Mouse (Mus musculus) left cerebral cortex, postnatal 10 days (tissue): Measurements from ENCODE around the gene Nlrp6. TPM values are rescaled to one million over a fixed set of nuclear protein-coding genes. Genes with fewer than 3 reads are reported as not detected.
"Not testable (repeated sequence)": the region's sequence is repeated elsewhere in the genome, so short reads cannot be mapped to it uniquely, and the experiment has no call there.

Experiments used
- DNase-seq, 2 experiments: peaks; one replicate each; pipeline ENCODE4 v3.0.0; 2021 to 2022; ENCODE audit warnings: low spot score in 2 of 2, mixed read lengths in 1 of 2; ENCODE audit errors: extremely low spot score in 1 of 2
- intact Hi-C: fragments of 180-260 bp; cut with DNase I; formaldehyde crosslinking; loops from one replicate; pipeline ENCODE4 v1.15.1; 2025
- total RNA-seq, 2 experiments: library from RNA; stranded (reverse); gene quantifications; 2 replicates each; pipeline ENCODE4 v1.2.3; 2021

The Nlrp6 gene
- total RNA-seq, 2 experiments from 2014 or later, result 0.39 to 0.67 TPM

GRCm38 (mm10) chr7:140960026-140960425 is 39.3 kb downstream of the Nlrp6 start:
- intact Hi-C loops, result no loop called here
- no peak for DNase-seq

GRCm38 (mm10) chr7:140961416-140961815 is 40.7 kb downstream of the Nlrp6 start:
- intact Hi-C loops, result no loop called here

GRCm38 (mm10) chr7:140962733-140963132 is 42.0 kb downstream of the Nlrp6 start:
- no peak for DNase-seq
- intact Hi-C loops, result no loop called here

More at GRCm38 (mm10) chr7:140961416-140961815, 40.7 kb downstream of the Nlrp6 start:
- DNase-seq, result no peak

DNA sequence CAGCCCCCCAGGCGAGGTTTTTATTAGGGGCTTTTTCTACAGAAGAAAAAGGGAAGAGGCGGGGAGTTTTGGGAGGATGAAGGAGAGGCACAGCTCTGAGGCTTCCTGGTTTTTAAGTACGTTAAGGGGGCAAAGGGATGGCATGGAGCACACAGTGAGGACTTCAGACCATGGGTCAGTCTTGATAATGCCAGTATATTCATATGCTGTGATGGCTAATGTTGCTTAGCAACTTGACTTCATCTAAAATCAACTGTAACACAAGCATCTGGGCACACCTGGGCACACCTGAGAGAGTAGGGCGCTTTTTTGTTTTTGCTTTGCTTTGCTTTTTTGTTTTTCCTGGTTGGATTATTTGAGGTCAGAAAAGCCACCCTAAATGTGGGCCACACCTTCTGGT is 46.2 kb downstream of the Nlrp6 start, which contains the start of gene Ifitm1:
Gene Ifitm1, plus strand, starts transcription at position 301 of the 400 bp plus-strand sequence.
- intact Hi-C loops, result no loop called here
- DNase-seq, result no peak

DNA sequence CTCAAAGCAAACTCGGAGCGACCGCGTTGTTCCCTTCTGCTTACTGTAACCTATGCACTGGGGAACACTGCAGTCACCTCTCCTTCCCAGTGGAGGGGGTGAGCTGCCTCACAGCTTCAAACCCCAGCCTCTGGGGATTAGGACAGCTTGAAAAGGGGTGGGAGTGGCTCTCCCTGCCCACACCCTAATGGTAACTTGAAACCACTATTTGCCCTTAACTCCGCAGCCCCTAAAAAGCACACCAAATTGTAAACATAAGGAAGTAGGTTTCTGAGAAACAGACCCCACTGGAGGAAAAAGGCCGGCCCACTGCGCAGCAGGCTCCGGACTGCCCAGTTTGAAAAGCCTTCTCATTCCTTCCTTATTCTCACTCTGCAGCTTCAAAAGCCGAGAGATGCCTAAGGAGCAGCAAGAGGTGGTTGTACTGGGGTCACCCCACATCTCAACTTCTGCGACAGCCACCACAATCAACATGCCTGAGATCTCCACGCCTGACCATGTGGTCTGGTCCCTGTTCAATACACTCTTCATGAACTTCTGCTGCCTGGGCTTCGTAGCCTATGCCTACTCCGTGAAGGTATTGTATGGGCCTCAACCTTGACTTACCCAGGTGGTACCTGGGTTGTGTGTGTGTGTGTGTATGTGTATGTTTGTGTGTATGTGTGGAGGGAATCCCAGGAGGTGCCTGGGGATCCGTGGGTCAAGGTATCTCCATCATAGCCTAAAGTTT is 47.3 kb downstream of the Nlrp6 start:
- DNase-seq, result no peak
- intact Hi-C loops, result no loop called here

DNA sequence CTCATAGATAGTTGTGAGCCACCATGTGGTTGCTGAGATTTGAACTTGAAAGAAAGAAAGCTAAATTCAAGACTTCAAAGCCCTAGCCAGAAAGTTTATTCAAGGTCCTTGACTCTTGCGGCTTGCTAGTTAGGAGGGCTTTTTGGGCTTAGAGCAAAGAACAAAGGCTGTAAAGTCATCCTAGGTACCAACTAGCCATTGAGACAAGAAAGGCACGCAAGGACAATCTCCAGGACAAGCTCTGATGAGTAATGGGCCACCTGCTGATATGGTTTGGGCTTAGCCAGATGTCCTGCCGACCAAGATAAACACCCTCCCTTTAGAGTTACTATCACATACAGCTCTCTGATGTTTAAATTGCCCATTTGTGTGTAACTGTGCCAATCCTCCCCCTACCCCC is 48.0 kb downstream of the Nlrp6 start:
- intact Hi-C loops, result not testable (repeated sequence)

GRCm38 (mm10) chr7:140970931-140971330 is 50.2 kb downstream of the Nlrp6 start:
- no peak for DNase-seq

More for the DNA sequence above, 48.0 kb downstream of the Nlrp6 start:
- not testable (repeated sequence) for DNase-seq

DNA sequence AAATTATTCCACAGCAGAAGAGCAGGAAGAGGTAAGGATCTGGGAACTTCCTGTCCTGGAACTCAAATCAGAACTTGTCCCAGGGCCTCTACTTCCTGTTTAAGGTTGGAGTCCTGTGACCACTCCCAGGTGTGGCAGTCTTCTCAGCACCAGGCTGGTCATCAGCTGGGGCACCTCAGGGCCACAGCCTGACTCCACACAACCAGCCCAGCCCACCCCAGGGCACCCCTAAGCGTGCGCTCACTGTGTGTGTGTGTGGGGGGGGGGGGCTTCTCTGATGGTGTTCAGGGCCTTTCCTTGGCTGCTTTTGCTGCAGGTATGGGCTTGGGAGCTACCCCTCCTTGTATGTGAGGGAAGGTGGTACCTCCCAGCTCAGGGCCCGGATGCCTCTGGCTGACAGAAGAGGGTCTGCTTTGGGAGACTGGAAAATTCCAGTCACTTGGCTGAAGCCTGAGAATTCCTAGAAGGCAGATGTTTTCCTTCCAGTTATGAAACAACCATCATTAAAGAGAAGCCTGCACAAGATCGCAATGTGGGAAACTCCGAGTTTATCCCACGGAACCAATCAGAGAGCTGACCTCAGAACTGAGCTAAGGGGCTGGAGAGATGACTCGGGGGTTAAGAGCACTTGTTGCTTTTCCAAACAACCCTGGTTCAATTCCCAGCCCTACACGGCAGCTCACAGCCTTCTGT is 50.9 kb downstream of the Nlrp6 start:
- no peak for DNase-seq
- intact Hi-C loops, result no loop called here

More at GRCm38 (mm10) chr7:140970931-140971330, 50.2 kb downstream of the Nlrp6 start:
- intact Hi-C loops, result no loop called here

DNA sequence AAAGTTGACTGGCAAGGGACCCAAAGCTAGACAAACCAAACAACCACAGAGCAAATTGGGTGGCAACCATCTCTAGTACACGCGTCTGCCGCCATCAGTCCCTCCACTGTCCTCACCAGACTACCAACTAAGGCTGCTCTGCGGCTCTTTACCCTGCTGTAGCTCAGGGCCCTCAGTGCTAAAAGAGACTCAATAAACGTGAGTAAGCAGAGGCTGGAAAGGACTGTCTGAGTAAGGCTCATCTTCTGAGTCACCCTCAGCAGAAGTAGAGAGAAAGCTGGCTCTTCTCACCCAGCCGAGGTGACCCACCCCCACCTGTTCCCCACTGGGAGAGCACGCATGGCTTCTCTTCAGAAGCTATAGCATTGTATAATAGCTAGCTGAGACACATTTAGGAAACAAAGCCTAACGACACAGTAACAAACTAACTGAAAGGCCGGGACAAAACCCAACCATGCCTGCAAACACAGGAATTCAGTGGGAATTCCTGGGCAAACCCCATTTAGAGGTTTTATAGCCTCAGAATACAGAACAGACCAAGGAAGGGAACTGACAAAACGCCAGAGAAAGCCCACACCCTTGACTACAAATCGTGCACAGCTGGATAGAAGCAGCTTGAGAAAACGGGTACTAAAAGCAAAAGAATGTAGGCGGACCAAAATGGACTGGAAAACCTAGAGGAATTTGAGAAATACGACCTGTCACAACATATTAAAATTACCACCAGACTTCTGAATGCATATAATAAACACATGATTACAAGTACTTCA is 52.9 kb downstream of the Nlrp6 start:
- DNase-seq, result no peak
- intact Hi-C loops, result no loop called here

DNA sequence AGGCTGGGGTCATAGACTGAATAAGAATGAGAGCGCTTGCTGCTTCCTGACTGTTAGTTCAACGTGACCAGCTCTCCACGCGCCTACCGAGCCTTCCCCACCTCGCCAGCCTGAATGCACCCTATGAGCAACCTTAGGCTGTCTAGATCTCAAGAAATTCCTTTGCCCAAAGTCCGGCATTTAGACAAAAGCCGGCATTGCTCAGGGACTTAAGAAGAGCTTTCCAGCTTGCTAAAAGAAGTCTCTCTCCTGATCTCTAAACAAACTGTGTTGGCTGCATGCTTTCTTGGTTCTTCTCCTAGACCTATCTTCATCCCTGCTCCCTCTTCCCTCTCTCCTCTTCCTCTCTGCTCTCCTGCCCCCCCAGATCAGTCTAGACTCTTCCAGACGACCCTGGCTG is 54.2 kb downstream of the Nlrp6 start:
- no peak for DNase-seq
- intact Hi-C loops, result no loop called here

GRCm38 (mm10) chr7:140975465-140975864 is 54.8 kb downstream of the Nlrp6 start:
- no peak for DNase-seq

DNA sequence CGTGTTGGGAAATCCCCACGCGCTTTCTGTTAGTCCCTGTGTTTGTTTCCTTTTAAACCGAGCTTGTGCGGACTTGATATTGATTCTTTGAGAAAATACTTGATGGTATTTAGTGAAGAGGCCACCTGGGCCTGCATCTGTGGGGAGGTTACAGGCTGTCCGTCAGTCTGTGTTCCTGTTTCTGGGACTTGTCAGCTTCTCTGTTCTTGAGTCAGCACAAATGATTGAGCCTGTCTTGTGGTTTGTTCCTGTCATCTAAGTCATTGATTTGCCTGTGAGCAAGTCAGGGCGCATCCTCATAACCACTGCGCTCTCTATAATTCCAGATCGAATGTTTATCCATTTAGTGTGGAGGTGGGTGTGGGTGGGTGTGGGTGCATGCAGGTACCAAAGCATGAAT is 56.0 kb downstream of the Nlrp6 start:
- intact Hi-C loops, DNase-seq: not testable (repeated sequence)

More at GRCm38 (mm10) chr7:140975465-140975864, 54.8 kb downstream of the Nlrp6 start:
- intact Hi-C loops, result no loop called here

Other genes starting within 250 kb of the Nlrp6 start
- under 1 TPM in 1 of 2 experiments, not detected in 1; 0.10 TPM for gene Olfr45, start 239.0 kb upstream of the Nlrp6 start, total RNA-seq
- gene Olfr541, start 223.6 kb upstream of the Nlrp6 start, total RNA-seq, result not detected
- not detected for gene Cyp2e1, start 157.2 kb upstream of the Nlrp6 start, total RNA-seq
- gene Syce1, start 133.1 kb upstream of the Nlrp6 start, total RNA-seq, result under 1 TPM in 1 of 2 experiments, not detected in 1; 0.54 TPM
- 10 to 100 TPM; 13.1 to 14.4 TPM for gene Zfp941, start 98.7 kb upstream of the Nlrp6 start, total RNA-seq
- under 1 TPM in 1 of 2 experiments, not detected in 1; 0.69 TPM for gene Urah, start 85.9 kb upstream of the Nlrp6 start, total RNA-seq
- not detected for gene Scgb1c1, start 75.4 kb upstream of the Nlrp6 start, total RNA-seq
- not detected for gene Odf3, start 73.1 kb upstream of the Nlrp6 start, total RNA-seq
- 1 to 10 TPM in 1 of 2 experiments, under 1 TPM in 1; 0.89 to 1.1 TPM for gene Gm45785, start 64.6 kb upstream of the Nlrp6 start, total RNA-seq
- gene Ric8a, start 63.9 kb upstream of the Nlrp6 start, total RNA-seq, result 10 to 100 TPM; 92.0 to 93.3 TPM
- gene Bet1l, start 63.3 kb upstream of the Nlrp6 start, total RNA-seq, result 10 to 100 TPM; 24.4 to 25.1 TPM
- 100 to 1,000 TPM; 144 to 153 TPM for gene Psmd13, start 38.9 kb upstream of the Nlrp6 start, total RNA-seq
- 10 to 100 TPM; 52.5 to 53.0 TPM for gene Sirt3, start 38.6 kb upstream of the Nlrp6 start, total RNA-seq
- gene Cox8b, start 20.5 kb upstream of the Nlrp6 start, total RNA-seq, result not detected
- gene Pgghg, start 20.5 kb downstream of the Nlrp6 start, total RNA-seq, result 1 to 10 TPM; 2.4 to 3.9 TPM
- gene Ifitm5, start 29.4 kb downstream of the Nlrp6 start, total RNA-seq, result not detected
- not detected for gene Gm45717, start 35.0 kb downstream of the Nlrp6 start, total RNA-seq
- 10 to 100 TPM; 18.0 to 20.0 TPM for gene Ifitm2, start 35.1 kb downstream of the Nlrp6 start, total RNA-seq
- 1 to 10 TPM; 3.2 to 3.3 TPM for gene Ifitm1, start 46.3 kb downstream of the Nlrp6 start, total RNA-seq
- gene Ifitm3, start 89.9 kb downstream of the Nlrp6 start, total RNA-seq, result 1 to 10 TPM; 7.8 to 8.6 TPM
- gene Ifitm6, start 97.0 kb downstream of the Nlrp6 start, total RNA-seq, result not detected
- gene Gm17387, start 108.2 kb downstream of the Nlrp6 start, total RNA-seq, result not detected
- gene B4galnt4, start 140.2 kb downstream of the Nlrp6 start, total RNA-seq, result 100 to 1,000 TPM; 107 to 110 TPM
- not detected for gene Pkp3, start 157.3 kb downstream of the Nlrp6 start, total RNA-seq
- 1 to 10 TPM; 2.3 to 2.8 TPM for gene Sigirr, start 179.7 kb downstream of the Nlrp6 start, total RNA-seq
- not detected for gene Ano9, start 196.9 kb downstream of the Nlrp6 start, total RNA-seq
- gene Ptdss2, start 201.5 kb downstream of the Nlrp6 start, total RNA-seq, result 10 to 100 TPM; 48.4 to 54.0 TPM